Mouse (Mus musculus) brain, embryonic 14.5 days (tissue): ENCODE measurements around the gene Invs. TPM values are rescaled to one million over a fixed set of nuclear protein-coding genes. Genes with fewer than 3 reads are reported as not detected.
"Not testable (repeated sequence)": the region's sequence is repeated elsewhere in the genome, so short reads cannot be mapped to it uniquely, and the experiment has no call there.

Experiments
- DNase-seq: peaks from one replicate; pipeline ENCODE4 v3.0.0-alpha.2; 2011; ENCODE audit warnings: low read depth
- CTCF ChIP-seq: fragments of 200-500 bp; IDR thresholded peaks from 2 replicates; pipeline ENCODE4 v1.5.1; 2012; ENCODE audit warnings: inconsistent platforms, mild to moderate bottlenecking, moderate library complexity, borderline replicate concordance; ENCODE audit not compliant: insufficient read depth, insufficient read length; ENCODE audit errors: extremely low read depth
- POLR2A ChIP-seq: fragments of 200-500 bp; IDR thresholded peaks from 2 replicates; pipeline ENCODE4 v1.6.1; 2012; ENCODE audit warnings: mild to moderate bottlenecking, inconsistent platforms, borderline replicate concordance; ENCODE audit not compliant: poor library complexity, insufficient read depth, insufficient read length, severe bottlenecking; ENCODE audit errors: extremely low read depth
- polyA plus RNA-seq: library from polyadenylated mRNA; depleted of rRNA; stranded (reverse); fragments of >200 nt; gene quantifications from 2 replicates; pipeline ENCODE4 v1.2.3, GENCODE M21; 2012

Gene Invs
- polyA plus RNA-seq, 1 experiment, result 7.5 TPM

- TF ChIP-seq POLR2A, result no peak
- TF ChIP-seq CTCF, result no peak
- DNase-seq, result no peak
Observed at GRCm38 (mm10) chr4:48362367-48362766, 82.8 kb downstream of the Invs start.

DNA sequence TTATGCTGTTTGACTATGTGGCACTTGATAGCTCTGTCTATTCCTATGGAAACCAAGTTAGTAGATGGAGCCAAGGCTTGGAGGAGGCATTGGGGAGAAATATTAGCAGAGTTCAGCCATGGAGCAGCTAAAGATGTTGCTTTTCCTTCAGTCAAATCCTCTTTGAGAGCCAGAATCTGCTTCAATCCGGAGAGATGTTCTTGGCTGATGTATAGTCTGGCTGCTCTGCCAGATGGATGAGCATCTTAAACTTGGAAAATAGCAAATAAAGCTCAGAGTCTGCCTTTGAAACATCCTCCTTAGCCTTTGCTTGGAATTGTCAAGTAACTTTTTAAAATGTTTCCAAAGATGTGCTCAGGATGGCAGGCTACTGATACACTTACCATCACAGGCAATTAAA lies 91.5 kb downstream of the Invs start:
- peak; percentile 56 for DNase-seq
- TF ChIP-seq POLR2A (no peak), CTCF (no peak)

GRCm38 (mm10) chr4:48380940-48381339 lies 101.4 kb downstream of the Invs start:
- TF ChIP-seq CTCF (peak; percentile 75; the same call in 1 of the 2 replicates), POLR2A (no peak)
- DNase-seq, result peak; percentile 94

DNA sequence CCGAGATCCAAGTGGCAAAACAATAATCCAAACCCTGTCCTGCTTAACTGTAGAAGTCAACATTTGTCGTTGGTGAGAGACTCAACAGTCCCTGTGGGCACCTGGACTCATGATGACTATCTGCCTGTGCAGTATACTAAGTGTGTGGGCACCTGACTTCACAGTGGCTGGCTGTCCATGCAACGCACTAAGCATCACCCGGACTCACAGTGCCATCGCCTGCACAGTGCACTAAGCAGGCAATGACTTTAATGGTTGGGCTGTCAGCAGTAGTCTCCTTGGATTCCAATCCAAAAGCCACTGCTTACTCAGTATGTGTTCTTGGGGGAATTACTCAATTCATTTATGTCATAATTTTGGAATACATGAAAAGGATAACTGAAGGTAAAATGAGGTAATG lies 102.9 kb downstream of the Invs start:
- no peak for DNase-seq
- TF ChIP-seq CTCF (no peak), POLR2A (no peak)

DNA sequence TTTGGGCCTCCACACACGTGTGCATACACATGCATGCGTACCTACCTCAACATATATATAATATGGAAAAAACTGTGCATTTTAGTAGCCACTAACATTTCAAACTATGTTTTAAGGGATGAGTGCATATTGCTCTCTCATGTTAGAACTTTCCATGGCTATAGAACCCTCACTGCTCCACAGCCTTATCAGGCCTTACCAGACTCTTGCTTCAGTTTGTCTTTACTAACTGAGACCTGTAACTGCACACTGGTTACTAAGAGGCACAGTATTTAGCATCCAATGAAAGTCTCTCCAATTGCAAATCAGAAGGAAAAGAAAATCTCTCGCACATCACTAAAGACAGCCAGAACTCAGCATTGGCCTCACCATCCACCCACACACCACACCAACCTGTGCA lies 117.4 kb downstream of the Invs start:
- TF ChIP-seq POLR2A (no peak), CTCF (no peak)
- no peak for DNase-seq

- no peak for DNase-seq
- no peak for TF ChIP-seq POLR2A
- no peak for TF ChIP-seq CTCF
Observed at GRCm38 (mm10) chr4:48403066-48403640, 123.6 kb downstream of the Invs start.

DNA sequence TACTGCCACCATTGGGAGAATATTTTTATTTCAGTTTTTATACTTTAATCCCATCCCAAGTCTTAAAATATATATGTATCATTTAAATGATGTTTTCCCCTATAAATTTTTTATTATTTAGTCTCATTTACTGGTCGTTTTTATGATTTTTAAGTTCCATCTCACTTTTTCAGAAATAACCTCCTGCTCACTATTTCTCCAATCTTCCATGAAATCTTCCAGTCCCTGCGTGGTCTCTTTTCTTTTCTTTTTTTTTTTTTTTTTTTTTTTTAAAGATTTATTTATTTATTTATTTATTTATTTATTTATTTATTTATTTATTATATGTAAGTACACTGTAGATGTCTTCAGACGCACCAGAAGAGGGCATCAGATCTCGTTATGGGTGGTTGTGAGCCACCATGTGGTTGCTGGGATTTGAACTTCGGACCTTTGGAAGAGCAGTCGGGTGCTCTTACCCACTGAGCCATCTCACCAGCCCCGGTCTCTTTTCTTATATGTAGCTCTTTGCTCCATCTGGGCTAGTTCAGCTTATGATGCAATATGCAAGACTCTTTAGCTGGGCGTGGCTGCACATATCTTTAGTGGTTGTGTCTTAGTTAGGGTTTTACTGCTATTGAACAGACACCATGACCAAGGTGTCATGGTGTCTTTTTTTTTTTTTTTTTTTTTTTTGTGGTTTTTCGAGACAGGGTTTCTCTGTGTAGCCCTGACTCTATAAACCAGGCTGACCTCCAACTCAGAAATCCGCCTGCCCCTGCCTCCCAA lies 126.3 kb downstream of the Invs start:
- DNase-seq, result not testable (repeated sequence)

GRCm38 (mm10) chr4:48407350-48408039 lies 127.9 kb downstream of the Invs start:
- peak; percentile 67 for DNase-seq
- TF ChIP-seq POLR2A (no peak), CTCF (peak; percentile 76)

- TF ChIP-seq POLR2A, result no peak
- no peak for TF ChIP-seq CTCF
- no peak for DNase-seq
Observed at GRCm38 (mm10) chr4:48413473-48413872, 133.9 kb downstream of the Invs start.

DNA sequence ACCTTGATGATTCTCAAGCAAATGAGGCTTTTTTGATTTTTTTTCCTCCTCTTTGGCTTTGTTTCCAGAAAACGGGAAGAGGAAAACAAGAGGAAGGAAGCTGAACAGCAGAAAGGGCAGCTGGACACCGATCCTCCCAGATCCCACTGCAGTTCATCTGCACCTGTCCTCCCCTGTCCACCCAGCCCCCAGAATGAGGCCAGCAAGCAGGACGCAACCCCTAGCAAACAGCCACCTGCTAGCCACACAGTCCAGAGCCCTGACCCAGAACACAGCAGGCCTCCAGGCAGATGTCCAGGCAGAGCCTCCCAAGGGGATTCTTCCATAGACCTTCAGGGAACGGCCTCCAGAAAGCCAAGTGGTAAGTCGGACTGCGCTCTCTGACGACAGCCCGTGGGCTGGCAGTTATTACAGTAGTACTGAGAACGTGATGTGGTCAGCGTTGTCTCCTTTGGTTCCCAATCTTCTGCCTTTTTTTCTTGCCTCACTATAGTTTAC lies 136.3 kb downstream of the Invs start:
- DNase-seq, result no peak
- TF ChIP-seq POLR2A (no peak), CTCF (no peak)

DNA sequence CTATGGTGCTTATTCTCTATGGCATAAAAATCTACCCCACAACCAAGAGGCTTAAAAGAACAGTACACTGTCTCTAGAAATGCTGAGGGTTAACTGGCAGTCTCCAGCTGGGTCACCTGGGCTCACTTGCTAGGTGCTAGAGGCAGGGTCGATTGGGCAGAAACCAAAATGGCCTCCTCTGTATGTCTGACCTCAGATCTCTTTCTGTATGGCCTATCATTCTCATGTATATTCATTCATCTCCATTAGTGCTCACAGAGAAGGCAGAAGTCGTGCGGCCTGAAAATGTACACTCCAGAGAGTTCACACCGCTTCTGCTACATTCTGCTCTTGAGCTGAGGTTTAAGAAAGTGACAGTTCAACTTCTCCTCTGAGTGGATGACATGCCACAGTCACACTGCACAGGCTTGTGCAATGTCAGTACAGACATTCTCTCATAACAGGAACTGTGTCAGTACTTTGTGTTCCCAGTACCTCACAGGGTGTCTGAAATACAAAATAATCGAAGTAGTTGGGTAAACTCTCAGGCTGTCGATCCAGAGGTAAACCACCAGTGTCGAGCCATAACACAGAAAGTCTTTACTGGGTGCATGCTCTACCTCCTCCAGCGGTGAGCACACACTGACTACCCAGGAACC lies 139.4 kb downstream of the Invs start:
- no peak for DNase-seq
- no peak for TF ChIP-seq POLR2A
- no peak for TF ChIP-seq CTCF
